Mouse (Mus musculus): ENCODE data around the gene Tmco1. TPM values are rescaled to one million over a fixed set of nuclear protein-coding genes. Genes with fewer than 3 reads are reported as not detected.

Gene Tmco1
- polyA plus RNA-seq, 1 experiment from 2014 or later, result 153 TPM

DNA sequence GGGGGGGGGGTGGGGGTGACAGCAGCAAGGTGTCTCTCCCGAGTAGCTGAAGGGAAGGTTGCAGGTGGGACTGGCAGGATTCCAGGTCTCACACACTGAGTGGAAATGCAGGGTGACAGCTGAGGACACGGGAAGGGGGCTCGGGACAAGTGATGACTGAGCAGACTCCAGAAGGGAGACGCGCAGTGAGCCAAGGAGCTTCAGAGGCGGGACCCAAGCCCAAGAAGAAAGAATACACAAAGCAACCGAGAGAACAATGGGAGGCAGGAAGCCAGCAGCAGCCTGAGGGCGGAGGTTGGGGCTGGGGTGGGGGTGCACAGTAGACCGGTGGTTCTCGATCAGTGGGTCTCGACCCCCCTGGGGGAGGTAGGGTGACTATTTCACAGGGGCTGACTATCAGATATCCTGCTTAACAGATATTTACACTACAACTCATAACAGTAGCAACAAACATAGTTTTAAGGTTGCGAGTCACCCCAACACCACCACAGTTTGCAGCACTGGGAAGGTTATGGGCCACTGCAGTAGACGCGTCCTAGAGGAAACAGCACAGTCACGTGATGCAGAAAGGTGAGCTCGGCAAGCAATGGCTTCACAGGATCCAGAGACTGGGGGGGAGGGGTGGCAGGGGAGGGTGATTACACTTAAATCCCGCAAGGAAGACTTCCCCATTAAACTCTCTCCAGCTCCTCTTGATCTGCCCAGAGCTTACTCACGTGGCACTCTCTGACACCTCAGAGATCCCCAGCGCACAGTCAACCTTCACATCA is 37.7 kb upstream of the Tmco1 start:
- ChIA-PET CTCF (interaction anchor here (2.0 kb wide), 1 partner anchor 35 kb away, joined by 4 read pairs; no protein-coding TSS in a partner anchor), POLR2A (interaction anchor here (0.6 to 1.1 kb wide), 4 partner anchors 20 to 1284 kb away, joined by 3 to 4 read pairs (median 3); no protein-coding TSS in a partner anchor)
- TF ChIP-seq CTCF (IDR thresholded peaks at IDR 0.05), result no peak
- in situ Hi-C loops (cut with MboI; ENCODE audit: low pct_unique_long_range_greater_than_20kb), result loop anchor here (5.0 to 25.0 kb wide), 2 partner anchors 38 to 1808 kb away; partner anchors contain the start of genes Dcaf6 and Mpc2
- ATAC-seq (peak; percentile 72), DNase-seq (ENCODE audit: low read depth, low spot score) (no peak)
- no peaks in the 10 kb centered on the region for H3K27me3 ChIP-seq

DNA sequence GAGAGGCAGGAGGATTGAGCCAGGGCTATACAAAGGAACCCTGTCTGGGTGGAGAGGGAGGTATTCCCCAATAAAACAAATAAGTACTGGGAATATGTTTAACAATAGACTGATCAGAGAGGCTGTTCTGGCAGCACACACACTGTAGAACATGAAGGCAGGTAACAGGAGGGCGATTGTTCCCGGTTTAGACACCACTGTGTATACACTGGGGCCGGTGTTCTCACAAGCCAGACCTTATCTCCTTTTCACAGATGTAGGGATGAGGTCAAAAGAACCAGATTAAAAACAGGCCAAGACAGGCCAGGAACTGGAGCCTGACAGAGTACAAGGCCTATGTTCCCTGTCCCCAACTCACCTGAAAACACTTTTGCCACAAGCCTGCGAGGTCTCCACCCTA is 36.9 kb upstream of the Tmco1 start:
- in situ Hi-C loops (cut with MboI; ENCODE audit: low pct_unique_long_range_greater_than_20kb), result loop anchor here (5.0 to 25.0 kb wide), 2 partner anchors 39 to 1809 kb away; partner anchors contain the start of genes Dcaf6 and Mpc2
- POLR2A ChIA-PET, result no interaction called here
- no peak for ATAC-seq

DNA sequence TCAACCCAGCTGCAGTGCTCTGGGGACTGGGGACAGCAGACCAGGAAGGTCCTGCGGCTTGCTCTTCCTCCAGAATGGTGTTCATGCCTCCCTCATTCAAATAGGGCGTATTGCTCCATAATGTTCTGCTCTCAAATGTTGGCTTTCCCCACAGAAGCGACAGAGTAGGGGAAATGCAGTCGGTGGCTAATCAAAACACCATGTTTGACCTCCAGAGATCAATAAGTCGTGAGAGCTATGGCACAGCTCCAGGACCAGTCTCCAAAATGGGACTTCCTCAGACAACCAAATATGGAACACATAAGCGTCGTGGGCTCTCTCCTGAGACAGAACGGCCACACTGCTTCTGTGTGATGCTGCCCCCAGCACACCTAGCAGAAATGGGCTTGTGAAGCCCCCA is 36.3 kb upstream of the Tmco1 start:
- no peak for ATAC-seq
- CTCF ChIA-PET, result interaction anchor here (1.2 kb wide), 1 partner anchor 51 kb away, joined by 3 read pairs; no protein-coding TSS in a partner anchor
- POLR2A ChIA-PET, result no interaction called here
- in situ Hi-C loops (cut with MboI; ENCODE audit: low pct_unique_long_range_greater_than_20kb), result loop anchor here (5.0 to 25.0 kb wide), 2 partner anchors 40 to 1810 kb away; partner anchors contain the start of genes Dcaf6 and Mpc2
- DNase-seq (ENCODE audit: low read depth, low spot score), result no peak
- no peaks in the 10 kb centered on the region for H3K27me3 ChIP-seq
- TF ChIP-seq CTCF (IDR thresholded peaks at IDR 0.05), result no peak

More for the DNA sequence above, 36.9 kb upstream of the Tmco1 start:
- H3K27me3 ChIP-seq, result no peaks in the 10 kb centered on the region
- DNase-seq (ENCODE audit: low read depth, low spot score), result no peak
- CTCF ChIA-PET, result interaction anchor here (2.0 kb wide), 1 partner anchor 34 kb away, joined by 4 read pairs; no protein-coding TSS in a partner anchor
- TF ChIP-seq CTCF (IDR thresholded peaks at IDR 0.05), result no peak

DNA sequence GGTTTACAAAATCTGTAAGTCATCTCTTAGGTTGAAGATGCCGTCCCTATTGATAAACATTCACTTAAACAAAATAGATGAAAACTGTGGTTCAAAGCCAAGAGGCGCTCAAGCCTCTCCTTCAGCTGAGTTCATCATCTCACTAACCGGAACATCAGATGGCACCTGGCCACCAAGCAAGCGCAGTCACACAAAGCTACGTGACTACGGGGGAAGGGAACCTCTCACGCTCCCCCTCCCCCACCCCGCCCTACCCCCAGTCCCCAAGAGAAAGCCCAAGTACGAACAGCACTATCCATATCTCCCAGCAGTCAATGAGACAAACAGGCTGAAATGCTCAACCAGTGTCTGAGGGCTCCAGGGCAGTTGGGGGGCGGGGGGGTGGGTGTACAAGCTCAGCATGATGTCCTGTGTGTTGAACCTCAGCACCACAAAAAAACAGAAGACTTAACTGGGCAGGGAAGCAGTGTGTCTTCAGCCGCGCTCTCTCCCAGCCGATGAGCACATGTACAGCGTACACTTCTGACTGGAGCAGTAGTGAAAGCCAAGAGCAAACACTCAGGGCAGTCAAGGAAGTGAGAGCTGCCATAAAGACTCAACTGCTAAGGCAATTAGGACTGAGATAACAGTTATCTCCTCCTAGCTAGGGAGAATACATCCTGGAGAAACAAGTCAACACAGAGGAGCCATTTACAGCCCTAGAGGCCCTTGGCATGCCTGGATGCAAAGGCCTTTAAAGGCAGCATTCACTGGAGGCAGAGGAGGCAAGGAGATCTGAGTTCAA is 34.6 kb upstream of the Tmco1 start:
- ATAC-seq (no peak), DNase-seq (ENCODE audit: low read depth, low spot score) (no peak)
- CTCF ChIA-PET, result interaction anchor here (1.2 kb wide), 1 partner anchor 53 kb away, joined by 3 read pairs; no protein-coding TSS in a partner anchor

DNA sequence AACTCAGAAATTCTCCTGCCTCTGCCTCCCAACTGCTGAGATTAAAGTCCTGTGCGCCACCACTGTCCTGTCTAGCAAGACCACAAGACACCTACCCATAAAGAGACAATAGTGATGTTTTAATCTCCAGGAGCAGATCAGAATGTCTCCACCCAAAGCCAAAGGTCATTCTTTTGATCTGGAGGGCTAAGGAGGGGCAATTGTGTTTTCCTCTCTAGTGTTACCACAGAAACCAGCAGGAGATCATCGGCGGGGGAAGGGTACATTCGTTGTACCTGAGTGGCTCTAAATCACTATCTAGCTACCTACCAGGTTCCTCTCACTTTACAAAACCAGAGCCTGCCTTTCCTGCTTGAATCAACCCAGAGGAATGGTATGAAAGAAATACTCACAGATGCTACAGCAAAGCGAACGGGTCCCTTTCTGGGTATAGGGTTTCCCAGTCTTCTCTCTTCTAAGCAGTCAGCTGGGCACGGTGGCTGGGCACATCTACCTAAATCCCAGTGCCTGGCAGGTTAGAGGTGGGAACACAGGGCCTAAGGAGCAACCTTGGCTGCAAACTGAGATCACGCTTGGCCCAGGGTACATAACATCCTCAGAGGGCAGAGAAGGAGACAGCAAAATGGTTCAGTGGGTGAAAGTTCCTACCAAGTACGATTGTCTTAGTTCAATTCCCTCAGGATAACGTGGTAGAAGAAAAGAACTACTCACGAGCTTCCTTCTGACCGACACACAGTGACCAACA is 33.4 kb upstream of the Tmco1 start:
- DNase-seq (ENCODE audit: low read depth, low spot score), result no peak

More for the DNA sequence above, 34.6 kb upstream of the Tmco1 start:
- TF ChIP-seq CTCF (IDR thresholded peaks at IDR 0.05), result no peak
- in situ Hi-C loops (cut with MboI; ENCODE audit: low pct_unique_long_range_greater_than_20kb), result loop anchor here (5.0 to 25.0 kb wide), 2 partner anchors 41 to 1811 kb away; partner anchors contain the start of genes Dcaf6 and Mpc2
- POLR2A ChIA-PET, result no interaction called here
- H3K27me3 ChIP-seq, result no peaks in the 10 kb centered on the region

DNA sequence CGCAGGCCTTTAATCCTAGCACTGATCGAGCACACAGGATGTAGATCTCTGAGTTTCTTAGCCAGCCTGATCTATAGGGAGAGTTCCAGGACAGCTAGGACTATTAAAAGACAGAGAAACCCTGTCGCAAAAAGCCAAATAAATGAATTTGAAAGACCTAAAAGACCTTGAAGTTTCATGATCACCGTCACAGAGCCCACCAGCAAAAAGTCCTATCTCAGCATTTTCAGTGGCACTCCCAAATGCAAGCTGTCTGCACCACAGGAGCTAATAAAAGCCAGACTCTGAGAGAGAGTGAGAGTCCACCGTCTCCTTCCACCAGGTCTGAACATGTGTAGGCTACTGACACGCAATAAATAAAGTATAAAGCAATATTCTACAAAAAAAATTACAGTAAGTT is 29.8 kb upstream of the Tmco1 start:
- CTCF ChIA-PET, result interaction anchor here (1.3 kb wide), 1 partner anchor 42 kb away, joined by 3 read pairs; no protein-coding TSS in a partner anchor
- no peaks in the 10 kb centered on the region for H3K27me3 ChIP-seq
- in situ Hi-C loops (cut with MboI; ENCODE audit: low pct_unique_long_range_greater_than_20kb), result no loop called here
- no peak for TF ChIP-seq CTCF (IDR thresholded peaks at IDR 0.05)
- POLR2A ChIA-PET, result interaction anchor here (1.0 kb wide), 1 partner anchor 19 kb away, joined by 3 read pairs; no protein-coding TSS in a partner anchor
- ATAC-seq (no peak), DNase-seq (ENCODE audit: low read depth, low spot score) (no peak)

More for the DNA sequence above, 33.4 kb upstream of the Tmco1 start:
- in situ Hi-C loops (cut with MboI; ENCODE audit: low pct_unique_long_range_greater_than_20kb), result loop anchor here (5.0 to 25.0 kb wide), 2 partner anchors 43 to 1813 kb away; partner anchors contain the start of genes Dcaf6 and Mpc2
- ChIA-PET CTCF (interaction anchor here (1.5 to 1.8 kb wide), 2 partner anchors 13 to 27 kb away, joined by 4 read pairs; no protein-coding TSS in a partner anchor), POLR2A (no interaction called here)
- TF ChIP-seq CTCF (IDR thresholded peaks at IDR 0.05), result no peak
- ATAC-seq, result no peak
- no peaks in the 10 kb centered on the region for H3K27me3 ChIP-seq

DNA sequence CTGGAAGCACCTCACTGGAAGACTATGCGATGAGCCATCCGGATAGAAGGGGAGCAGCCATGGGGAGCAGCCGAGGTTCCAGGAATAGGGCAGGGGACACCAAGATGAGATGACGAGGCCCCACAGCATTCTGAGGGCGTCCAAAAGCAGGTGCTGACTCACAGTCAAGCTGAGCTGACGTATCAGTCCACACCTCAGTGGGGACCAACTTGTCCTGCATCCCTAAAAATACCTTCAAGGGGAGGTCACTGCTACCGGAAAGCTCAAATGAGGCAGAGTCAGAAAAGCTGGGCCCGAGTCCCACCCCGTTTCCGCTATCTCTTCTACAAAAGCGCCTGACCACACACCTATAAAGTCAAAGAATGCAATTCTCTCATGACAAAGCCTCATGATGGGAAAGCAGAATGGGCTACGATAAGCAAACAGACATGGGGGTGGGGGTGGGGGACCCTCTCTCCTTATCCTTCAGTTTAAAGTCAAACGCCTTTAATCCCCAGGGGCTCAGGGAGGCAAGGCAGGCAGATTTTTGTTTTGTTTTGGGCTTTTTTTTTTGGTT is 28.9 kb upstream of the Tmco1 start:
- DNase-seq (ENCODE audit: low read depth, low spot score) (no peak), ATAC-seq (no peak)
- POLR2A ChIA-PET, result no interaction called here
- in situ Hi-C loops (cut with MboI; ENCODE audit: low pct_unique_long_range_greater_than_20kb), result no loop called here
- no peaks in the 10 kb centered on the region for H3K27me3 ChIP-seq
- TF ChIP-seq CTCF (IDR thresholded peaks at IDR 0.05), result no peak
- CTCF ChIA-PET, result interaction anchor here (1.3 kb wide), 1 partner anchor 43 kb away, joined by 3 read pairs; no protein-coding TSS in a partner anchor

DNA sequence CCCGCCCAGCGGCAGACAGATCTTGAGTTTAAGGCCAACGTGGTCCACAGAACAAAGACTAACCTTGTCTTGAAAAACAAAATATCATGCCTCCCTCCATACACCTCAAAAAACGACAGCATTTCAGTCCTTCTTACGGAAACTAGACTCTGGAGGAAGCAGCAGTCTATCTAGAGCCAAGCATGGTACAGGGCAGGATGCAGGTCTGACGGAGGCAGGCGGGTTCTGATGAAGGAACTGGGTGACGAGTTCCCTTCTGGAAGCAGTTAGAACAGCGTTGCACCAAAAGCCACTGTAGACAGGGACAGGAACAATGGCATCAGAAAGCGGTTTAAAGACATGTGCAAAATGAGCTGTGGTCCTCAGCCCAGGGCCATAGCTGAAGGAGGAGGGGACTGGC is 28.1 kb upstream of the Tmco1 start:
- TF ChIP-seq CTCF (IDR thresholded peaks at IDR 0.05), result no peak
- no peak for ATAC-seq
- H3K27me3 ChIP-seq, result no peaks in the 10 kb centered on the region
- ChIA-PET POLR2A (no interaction called here), CTCF (no interaction called here)
- no peak for DNase-seq (ENCODE audit: low read depth, low spot score)
- in situ Hi-C loops (cut with MboI; ENCODE audit: low pct_unique_long_range_greater_than_20kb), result no loop called here

DNA sequence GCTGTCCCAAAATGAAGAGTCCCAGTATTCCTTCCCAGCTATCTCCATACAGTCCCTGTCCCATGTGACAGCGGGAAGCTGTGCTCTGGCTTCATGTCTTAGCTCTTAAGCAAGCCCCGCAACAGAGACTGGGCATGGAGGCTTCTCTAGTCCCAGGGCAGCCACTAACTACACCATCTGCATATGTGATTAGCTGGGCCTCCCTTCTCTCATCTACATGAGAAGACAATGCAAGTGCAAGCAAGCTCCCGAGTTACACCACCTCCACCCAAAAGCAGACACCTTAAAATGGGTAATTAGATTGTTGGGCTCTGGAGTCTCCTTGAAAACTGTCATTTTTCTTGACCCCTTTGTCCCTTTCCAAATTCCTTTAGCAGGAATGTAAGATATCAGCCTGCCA is 26.1 kb upstream of the Tmco1 start:
- no peak for TF ChIP-seq CTCF (IDR thresholded peaks at IDR 0.05)
- CTCF ChIA-PET, result interaction anchor here (1.2 kb wide), 1 partner anchor 39 kb away, joined by 3 read pairs; no protein-coding TSS in a partner anchor
- in situ Hi-C loops (cut with MboI; ENCODE audit: low pct_unique_long_range_greater_than_20kb), result no loop called here
- DNase-seq (ENCODE audit: low read depth, low spot score) (no peak), ATAC-seq (no peak)
- POLR2A ChIA-PET, result no interaction called here
- H3K27me3 ChIP-seq, result no peaks in the 10 kb centered on the region

All from Patski (cell line).